Mouse (Mus musculus) gonadal fat pad, adult 2 months (tissue): ENCODE data around the gene Hnrnpl. TPM values are rescaled to one million over a fixed set of nuclear protein-coding genes. Genes with fewer than 3 reads are reported as not detected.
A peak's percentile ranks its signal among the peaks of the same experiment; 100 is the strongest.

ENCODE experiments used
- DNase-seq: peaks from one replicate; pipeline ENCODE4 v3.0.0-alpha.2; 2012; ENCODE audit warnings: low read depth
- polyA plus RNA-seq: library from polyadenylated mRNA; depleted of rRNA; stranded (reverse); fragments of >200 nt; gene quantifications from 2 replicates; pipeline ENCODE4 v1.2.3, GENCODE M21; 2012; rRNA removed

Hnrnpl gene
- 298 and 302 TPM in 2 replicates for polyA plus RNA-seq

DNA sequence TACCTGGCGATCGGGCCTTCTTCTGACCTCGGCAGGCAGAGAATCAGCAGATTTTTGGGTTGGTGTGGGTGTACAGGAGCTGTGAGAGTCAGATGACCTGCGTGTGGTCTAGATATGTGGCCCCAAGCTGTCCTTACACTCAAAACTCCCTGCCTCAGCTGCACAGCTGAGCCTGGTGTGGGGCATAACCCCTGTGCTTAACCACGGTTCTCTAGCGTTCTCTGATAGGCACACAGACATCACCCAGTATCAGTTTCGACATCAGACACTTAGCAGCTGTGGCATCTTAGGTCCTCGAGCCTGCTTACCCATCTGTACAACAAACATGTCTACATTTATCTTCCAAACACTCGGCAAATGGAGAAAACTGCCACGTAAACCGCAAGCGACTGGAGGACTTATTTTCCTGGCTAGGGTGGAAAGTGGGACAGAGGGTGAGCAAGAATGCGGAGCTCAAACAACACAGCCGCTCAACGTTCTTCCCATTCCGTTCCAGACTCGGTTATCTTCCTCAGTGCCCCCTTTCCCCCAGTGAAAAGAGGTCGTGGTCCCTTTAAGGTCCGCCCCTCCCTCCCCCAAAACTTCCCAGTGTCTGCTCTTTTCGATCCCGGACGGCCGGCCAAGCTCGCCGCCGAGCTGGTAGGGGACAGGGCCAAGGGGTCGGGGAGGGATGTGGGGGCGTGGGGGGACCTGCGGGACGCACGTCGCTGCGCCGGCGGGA, at the start of gene Hnrnpl:
Hnrnpl (plus strand) TSS at position 321 of the 721 bp plus-strand sequence.
- no peak for DNase-seq

DNA sequence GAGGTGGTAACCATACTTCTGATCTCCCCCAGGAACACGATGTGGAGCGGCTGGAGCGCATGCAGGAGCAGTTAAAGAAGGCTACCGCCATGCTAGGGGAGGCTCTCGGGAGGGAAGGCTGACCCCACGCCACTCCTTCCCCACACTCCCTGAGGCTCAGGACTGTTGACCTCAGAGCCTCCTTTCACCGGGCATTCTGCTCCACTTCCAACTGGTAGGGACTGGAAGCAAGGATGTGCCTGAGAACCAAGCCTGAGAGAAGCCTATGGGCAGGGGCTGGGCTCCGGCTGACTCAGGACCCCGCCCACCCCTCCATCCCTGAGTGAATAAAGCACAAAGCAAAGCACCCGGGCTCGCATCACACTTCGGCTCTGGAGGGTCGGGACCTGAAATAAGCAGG, 49.7 kb upstream of the Hnrnpl start:
- DNase-seq = no peak

DNA sequence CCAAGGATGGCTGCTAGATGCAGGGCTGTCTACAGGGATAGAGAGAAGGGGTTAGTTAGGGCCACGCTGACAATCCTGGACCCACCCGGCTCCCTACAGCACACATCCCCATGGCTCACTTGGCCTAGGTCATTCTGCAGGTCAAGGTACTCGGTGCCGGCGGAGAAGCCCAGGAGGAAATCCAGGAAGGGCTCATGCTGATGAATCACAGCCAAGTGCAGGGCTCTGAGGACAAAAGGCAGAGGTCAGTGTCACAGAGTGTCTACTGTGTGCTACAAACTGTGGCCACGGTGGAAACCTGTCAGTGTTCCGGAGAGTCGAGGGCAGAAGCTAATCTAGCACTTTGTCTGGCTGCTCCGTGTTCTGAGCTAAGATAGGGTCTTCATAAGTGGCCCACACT, 46.4 kb upstream of the Hnrnpl start:
- no peak for DNase-seq

DNA sequence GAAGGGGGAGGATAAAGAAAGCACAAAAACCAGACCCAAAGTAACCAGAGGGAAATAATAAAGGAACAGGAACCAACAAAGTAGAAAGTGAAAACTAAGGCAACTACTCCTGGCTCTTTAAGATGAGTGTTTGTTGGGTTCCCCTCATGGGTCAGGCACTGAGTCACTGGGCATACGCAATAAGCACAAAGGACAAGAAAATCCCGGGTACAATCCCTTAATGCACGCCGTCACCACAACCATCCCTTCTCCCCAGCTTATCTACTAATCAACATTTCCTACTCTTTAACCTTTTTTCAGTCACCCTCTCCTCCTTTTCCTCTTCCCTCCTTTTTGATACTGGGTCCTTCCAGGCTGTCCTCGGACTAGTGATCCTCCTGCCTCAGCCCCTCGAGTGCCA, 43.1 kb upstream of the Hnrnpl start:
- no peak for DNase-seq

DNA sequence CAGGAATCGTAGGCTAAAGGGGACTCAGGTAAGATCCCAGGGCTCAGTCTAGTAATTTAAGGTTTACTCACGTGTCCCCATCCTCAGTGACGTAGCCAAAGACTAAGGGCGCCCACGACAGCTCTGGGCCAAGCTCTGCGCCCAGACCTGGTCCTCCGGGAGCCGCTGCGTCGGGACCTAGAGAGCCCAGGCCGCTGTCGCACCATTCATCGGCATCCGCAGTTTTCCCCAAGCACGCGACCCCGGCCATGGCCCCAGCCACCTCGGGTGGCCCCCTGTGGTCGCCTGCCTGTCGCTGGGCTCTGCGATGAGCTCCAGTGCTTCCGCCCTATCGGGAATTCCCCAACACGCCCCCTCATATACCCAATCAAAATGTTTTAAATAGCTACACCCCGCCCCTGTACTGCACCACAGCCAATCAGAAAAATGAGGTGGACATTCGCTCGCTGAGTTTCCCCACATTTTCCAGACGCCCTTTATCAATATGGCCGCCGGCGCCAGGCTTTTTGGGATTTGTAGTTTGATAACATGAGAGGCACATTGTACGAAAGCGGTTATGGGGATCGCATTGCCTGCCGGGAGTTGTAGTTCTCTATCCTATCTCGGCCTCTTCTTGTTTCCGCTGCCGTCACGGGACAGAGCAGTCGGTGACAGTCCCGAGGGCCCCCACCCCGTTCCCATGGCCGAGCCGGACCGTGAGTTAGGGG, 42.0 kb upstream of the Hnrnpl start, which contains the start of gene Sirt2:
Sirt2 (plus strand) TSS at position 563 of the 707 bp plus-strand sequence.
- DNase-seq = peak; percentile 98

DNA sequence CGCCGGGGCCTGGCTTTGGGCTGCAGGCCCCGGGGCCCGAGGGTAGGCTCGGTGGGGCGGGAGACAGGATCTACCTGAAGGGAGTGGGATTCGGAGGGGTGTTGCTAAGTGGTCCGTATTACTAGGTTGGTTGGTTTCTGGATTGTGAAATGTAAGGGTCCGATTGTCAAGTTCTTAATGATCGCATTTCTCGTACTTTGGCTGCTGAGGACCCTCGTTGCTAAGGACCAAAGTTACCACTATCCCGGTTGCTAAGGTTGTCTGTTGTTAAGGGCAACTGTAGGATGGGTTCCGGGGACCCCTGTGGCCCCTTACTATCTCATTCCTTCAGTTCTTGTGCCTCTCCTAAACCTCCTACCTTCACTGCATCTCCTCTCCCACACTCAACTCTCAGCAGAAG, 41.4 kb upstream of the Hnrnpl start:
- DNase-seq = no peak

DNA sequence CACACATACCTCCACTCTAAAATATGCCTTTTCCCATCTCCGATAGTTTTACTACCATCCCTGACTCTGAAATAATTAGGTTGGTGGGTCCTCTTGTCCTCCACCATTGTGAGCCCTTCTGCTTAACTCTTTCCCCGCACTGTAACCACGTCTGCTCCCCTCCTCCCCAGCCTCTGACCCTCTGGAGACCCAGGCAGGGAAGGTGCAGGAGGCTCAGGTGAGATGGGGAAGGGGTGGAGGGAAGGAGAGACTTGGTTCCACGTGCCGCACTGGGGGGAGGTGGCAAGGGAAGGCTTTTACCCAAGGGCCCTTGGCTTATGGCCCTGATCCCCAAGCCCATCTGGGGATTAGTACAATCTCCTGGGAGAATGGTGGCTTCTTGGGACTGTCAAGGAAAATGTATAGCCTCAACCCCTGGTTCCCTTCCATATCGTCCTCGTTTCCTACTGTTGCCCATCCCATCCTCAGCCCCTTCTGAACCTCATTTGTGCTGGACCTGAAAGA, 40.8 kb upstream of the Hnrnpl start, which contains the start of gene Nfkbib:
Nfkbib (minus strand) TSS at position 51 of the 504 bp plus-strand sequence.
- DNase-seq = no peak

DNA sequence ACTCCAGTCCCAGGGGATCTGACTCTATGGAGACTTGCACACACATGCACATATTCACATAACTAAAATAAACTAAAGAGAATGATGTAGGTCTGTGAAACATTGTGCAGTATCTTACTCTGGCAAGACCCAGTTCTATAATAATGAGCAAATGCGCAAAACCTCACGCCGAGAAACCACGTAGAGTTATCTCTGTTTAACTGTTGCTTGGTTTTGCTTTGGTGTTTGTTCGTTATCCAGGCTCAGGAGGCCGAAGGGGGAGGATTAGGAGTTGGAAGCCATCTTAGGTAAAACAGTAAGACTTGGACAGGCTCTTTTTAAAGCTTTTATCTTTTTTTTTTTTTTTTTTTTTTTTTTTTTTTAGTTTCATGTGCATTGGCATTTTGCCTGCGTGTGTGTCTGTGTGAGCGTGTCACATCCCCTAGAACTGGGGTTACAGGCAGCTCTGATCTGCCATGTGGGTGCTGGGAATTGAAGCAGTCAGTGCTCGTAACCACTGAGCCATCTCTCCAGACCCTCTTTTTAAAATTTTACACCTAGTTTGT, 38.9 kb upstream of the Hnrnpl start:
- DNase-seq = no peak

DNA sequence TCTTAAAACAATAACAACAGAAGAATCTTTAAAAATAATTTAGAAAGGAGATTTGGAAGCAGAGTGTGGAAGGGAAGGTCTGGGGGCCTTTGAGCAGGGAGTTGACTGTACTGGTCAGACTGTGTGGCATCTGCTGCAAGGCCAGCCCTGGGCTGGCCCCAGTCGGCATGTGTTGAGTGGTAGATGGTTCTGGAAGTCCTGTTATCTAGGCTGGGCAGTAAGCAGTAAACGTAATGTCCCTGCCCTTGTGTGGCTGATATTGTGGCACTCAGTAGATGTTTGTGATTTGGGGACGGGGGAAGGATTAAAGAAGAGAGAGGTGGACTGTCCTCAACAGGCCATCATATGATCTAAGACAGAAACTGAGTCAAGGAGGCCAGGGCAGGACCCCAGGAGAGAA, 38.0 kb upstream of the Hnrnpl start:
- no peak for DNase-seq

DNA sequence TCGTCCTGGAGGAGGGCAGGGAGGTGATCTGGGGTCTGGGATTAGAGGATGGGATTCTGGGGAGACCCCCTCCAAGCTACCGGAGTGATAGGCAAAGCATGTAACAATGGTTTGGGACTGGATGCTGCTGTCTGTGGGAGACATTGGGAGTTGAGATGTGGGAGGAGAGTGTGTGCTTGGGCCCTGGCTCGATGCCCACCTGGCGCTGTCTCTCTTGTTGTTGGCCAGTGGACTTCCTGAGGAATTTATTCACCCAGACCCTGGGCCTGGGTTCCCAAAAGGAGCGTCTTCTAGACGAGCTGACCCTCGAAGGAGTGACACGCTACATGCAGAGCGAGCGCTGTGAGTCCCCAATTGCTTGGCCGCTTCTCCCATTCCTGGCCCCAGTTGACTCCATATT, 36.5 kb upstream of the Hnrnpl start:
- DNase-seq = no peak

DNA sequence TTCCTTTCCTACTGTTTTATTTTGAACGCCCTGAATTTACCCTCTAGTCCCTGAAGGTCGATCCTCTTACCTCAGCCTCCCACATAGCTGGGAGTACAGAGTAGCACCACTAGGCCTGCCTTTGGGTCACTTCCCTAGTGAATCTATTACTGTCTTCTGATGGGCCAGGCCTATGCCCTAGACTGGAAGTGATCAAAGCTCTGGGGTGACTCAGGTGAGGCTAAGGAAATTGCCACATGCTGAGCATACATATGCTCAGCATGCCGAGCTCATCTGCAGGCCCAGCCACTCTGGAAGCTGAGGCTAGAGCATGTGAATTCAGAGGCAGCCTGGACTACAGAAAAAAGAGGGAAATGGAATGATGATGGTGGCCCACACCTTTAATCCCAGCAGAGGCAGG, 35.2 kb upstream of the Hnrnpl start:
- no peak for DNase-seq

DNA sequence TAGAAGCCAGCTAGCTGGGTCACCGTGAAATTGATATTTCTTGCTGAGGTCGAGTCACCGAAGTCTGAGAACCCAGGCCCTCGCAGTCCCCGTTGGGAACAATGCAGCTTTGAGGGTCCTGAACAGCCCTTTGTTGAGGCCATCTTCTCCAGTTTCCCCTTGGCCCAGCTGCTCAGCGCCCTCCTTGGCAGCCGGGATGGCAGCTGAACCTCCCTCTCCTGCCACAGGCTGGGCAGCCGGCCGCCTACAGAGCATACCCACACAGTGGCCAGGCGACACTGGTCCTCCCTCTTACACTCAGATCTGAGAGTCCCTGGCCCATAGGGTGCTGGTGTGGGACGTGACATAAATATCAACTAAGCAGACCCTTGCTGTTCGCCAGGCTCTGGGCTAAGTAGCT, 34.2 kb upstream of the Hnrnpl start:
- DNase-seq = no peak

DNA sequence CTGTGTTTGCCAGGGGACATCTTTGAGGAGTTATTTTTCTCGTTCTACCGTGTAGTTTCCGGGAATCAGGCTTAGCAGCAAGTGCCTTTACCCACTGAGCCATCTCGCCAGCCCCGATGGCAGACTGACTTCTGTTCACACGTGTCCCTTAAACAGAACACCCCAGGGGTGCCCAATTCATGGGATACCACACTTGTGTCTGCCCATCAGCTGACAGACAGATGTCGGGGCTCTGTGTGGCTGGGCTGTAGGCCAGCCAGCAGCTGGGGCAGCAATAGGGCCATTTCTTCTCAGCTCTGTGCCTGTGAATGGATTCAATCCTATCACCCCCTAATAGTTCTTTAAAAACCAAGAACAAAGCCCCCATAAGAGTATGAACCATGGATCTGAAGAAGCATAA, 33.2 kb upstream of the Hnrnpl start:
- DNase-seq = no peak

DNA sequence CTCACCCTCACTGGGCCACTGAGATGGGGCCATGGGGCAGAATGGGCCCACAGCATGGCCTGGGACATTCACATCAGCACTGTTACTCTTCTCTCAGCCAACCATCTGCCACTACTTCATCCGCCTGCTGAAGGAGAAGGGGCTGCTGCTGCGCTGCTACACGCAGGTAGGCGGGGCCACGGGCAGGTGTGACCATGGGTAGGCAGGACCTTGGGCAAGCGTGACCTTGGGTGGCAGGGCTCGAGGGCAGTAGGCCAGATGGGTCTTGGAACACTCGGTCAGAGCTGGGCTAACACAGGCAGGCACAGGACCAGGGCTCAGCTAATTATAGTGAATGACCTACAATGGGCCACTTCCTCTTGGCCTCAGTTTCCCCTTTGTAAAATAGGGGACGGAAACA, 29.5 kb upstream of the Hnrnpl start:
- no peak for DNase-seq

DNA sequence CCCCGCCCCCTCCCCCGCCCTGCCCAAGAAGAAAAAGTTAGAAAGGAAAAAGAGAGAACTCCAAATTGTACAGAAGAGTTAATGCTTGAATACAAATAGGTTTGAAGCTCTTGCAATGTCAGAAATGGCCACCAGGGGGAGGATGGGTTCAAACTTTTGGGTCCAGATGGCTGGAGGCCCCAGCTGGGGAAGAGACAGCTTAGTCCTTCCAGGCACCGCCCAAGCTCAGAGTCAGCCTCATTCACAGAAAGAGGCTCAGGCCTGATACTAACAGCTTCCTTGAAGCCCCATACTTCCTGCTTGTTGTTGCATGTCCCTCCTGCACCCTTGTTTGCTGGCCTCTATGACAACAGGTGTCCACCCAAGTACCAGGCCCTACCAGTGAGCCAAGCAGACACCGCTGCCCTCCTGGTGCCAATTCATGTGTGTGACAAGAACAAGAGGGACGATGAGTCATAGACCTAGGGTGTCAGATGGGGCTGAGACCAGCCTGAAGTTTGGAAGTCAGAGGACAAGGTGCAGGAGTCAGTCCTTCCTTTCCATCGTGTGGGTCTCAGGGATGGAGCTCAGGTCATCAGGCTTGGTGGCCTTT, 28.2 kb upstream of the Hnrnpl start:
- no peak for DNase-seq

DNA sequence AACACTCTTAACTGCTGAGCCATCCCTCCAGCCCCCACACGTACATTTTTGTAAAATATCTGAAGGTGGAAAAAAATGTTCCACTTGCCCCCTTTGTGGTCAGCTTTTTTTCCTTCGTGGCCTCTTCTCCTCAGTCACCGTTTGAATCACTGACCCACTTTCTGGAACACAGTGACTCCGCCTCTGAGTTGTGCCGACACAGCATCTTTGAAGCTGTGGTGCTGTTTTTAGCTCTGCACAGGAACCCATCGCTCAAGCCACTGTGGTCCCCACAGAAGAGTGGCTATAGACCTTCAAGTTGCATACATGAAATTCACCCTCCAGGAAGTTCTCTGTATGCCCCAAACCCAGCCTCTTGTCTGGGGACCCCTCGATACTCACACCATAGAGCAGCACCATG, 27.5 kb upstream of the Hnrnpl start:
- DNase-seq = no peak

DNA sequence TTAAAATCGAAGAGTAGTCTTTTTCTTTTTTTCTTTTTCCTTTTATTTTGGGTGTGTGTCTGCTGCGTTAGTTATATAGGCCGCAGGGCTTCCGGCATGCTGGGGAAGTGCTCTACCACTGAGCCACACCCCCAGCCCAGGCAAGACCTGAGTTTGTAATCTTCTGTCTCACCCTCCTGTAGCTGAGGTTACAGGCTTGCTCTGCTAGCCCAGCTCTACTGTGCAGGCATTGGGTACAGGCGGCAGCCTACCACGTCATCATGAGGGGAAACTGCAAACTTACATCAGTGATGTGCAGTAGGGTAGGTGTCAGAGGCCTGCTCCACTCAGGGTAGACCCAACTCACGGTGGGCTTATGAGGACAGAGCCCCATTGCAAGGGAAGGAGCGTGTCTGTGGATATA, 27.1 kb upstream of the Hnrnpl start:
- DNase-seq = no peak

DNA sequence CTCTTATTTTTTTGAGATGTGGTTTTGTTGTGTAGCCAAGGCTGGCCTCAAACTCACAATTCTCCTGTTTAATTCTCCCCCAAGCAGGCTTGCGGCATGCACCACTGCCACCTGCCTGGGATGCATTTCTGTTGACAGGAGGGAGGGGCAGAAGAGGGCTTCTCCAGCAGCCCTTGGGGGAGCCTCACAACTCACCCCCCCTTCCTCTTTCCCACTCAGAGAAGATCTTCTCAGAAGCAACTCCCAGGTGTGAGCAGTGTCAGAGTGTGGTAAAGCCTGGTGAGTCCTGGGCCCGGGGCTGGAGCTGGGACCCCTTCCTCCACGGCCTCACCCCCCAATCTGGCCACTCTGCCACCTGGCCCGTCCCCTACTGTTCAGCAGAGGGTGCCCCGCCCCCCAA, 23.2 kb upstream of the Hnrnpl start:
- DNase-seq = no peak

DNA sequence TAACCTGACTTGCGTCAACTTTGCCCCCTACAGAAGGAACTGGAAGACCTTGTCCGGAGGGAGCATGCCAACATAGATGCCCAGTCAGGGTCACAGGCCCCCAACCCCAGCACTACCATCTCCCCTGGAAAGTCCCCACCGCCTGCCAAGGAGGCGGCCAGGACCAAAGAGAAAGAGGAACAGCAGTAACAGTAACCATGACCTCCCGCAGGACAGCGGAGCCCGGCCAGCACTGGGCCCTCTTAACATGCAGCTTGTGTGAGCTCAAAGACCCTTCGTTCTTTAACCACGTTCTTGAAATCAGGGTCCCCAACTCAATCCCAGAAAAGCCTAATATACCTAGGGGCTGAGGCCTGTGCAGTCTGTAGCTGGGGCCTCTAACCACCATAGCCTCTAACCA, 20.5 kb upstream of the Hnrnpl start:
- DNase-seq = no peak

DNA sequence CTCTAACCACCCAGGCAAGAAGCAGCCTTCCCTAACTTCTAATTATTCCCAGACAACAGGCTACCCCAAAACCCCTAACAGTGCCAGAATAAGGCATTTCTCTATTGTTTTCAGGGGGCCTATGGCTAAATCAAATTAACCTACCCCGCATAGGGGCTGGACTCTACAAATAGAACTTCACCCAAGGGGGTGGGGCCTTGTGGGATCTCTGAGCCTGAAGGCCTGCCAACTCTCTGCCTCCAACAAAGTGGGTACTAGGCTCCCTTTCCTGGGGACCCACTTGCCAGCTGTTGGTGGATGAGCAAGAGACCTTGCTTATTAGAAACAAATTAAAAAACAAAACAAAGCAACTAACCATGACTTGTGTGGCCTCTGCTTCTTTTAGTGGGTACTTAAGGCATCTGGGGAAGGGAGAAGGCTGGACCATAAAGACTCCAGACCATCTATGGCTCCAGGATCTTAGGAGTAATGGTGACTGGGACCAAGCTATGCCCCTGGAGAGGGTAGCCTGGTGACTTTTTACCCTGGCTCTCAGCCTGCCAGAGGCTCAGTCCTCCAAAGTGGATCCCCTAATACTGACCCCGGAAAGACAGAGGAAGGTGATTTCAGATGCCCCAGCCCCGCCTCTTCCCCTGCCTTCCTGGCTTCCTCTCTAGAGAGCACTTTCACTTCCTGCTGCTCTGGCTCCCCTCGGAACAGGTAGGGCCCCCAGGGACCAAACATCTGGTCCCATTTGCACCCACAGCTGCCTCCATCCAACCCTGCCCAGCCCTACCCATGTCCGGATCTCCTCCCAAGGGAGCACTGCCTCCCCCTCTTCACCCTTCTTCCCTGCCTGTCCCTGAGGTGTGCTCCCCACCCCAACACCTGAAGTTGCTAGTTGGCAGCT, 19.8 kb upstream of the Hnrnpl start, which contains the start of gene Rinl:
Rinl (plus strand) TSS at position 663 of the 889 bp plus-strand sequence.
- no peak for DNase-seq

DNA sequence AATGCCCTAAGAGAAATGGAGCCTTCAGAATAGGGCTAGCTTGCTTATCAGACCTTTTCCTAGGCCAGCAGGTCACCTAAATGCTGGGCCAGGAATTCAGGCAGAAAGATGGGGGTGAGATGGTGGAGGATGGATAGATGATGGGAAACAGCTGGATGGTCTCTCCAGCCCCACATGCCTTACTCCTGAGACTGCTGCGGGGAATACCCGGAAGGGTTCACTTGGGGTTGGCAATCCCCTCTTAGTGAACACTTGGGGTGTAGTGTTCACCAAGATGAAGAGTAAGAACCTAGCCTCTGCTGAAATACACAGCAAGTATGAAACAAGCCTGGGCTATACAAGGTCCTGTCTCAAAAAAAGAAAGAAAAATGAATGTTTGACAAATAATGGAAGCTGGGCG, 19.1 kb upstream of the Hnrnpl start:
- no peak for DNase-seq
